In genomic region chr10:3633871-3634496, GRCm38 (mm10) we compare ENCODE assay signal across 8 mouse cellular contexts.
DNase-seq lines count a peak whose midpoint lies in the region; ATAC-seq lines count a peak whose summit lies in the region.

No protein-coding gene starts in this region.

- no peak for ATAC-seq in inflammation-experienced regulatory T-cells, adult 6 months

- peak; percentile 12 for DNase-seq in right cerebral cortex, adult 18-20 months
- DNase-seq in right cerebral cortex, postnatal 4 days, result no peak
- peak; percentile 32 for DNase-seq in gastrocnemius, postnatal 14 days
- DNase-seq in kidney, adult 11 months, result peak; percentile 34
- peak; percentile 33 for DNase-seq in lung, postnatal 25 days (ENCODE audit: low spot score)
- DNase-seq in layer of hippocampus, postnatal 25 days (ENCODE audit: extremely low spot score in 1 of 2, low spot score in 1 of 2), result no peak
- DNase-seq in cerebellum, adult 11 months, result no peak

- intact Hi-C loops in gastrocnemius, postnatal 14 days (cut with DNase I; ENCODE audit: low total_unique reads), result no loop called here

Comparison
In these comparisons a context has a peak if more than half of its experiments do, and no peak if none do; other contexts are left out.
1. DNase-seq: peak in right cerebral cortex, adult 18-20 months (single experiment), gastrocnemius, postnatal 14 days (single experiment), kidney, adult 11 months (single experiment) and lung, postnatal 25 days (single experiment); none in right cerebral cortex, postnatal 4 days (single experiment), layer of hippocampus, postnatal 25 days (0 of 2) and cerebellum, adult 11 months (single experiment).